ENCODE assay signal across 8 mouse cellular contexts in genomic region chr5:117358248-117358630, GRCm38 (mm10). TPM values are rescaled to one million over a fixed set of nuclear protein-coding genes. Genes with fewer than 3 reads are reported as not detected.
DNase-seq lines count a peak whose midpoint lies in the region; ATAC-seq lines count a peak whose summit lies in the region.

No protein-coding gene starts in this region.

- H3K9me3 ChIP-seq in kidney, embryonic 15.5 days (replicated peaks), result no peaks in the 10 kb centered on the region
- no peaks in the 10 kb centered on the region for H3K9me3 ChIP-seq in hindbrain, embryonic 12.5 days (replicated peaks)
- H3K9me3 ChIP-seq in midbrain, embryonic 15.5 days, result no peaks in the 10 kb centered on the region

- WGBS in kidney, embryonic 15.5 days, result 9% methylated on average over 6 of the region's 6 CpGs
- WGBS in hindbrain, embryonic 12.5 days, result 8% methylated on average over 6 of the region's 6 CpGs
- whole genome bisulfite sequencing in midbrain, embryonic 15.5 days, result 3% methylated on average over 6 of the region's 6 CpGs

- H3K27me3 ChIP-seq in kidney, embryonic 15.5 days, result no peaks in the 10 kb centered on the region
- no peaks in the 10 kb centered on the region for H3K27me3 ChIP-seq in hindbrain, embryonic 12.5 days
- no peaks in the 10 kb centered on the region for H3K27me3 ChIP-seq in midbrain, embryonic 15.5 days (replicated peaks)

- H3K36me3 ChIP-seq in kidney, embryonic 15.5 days, result 0 out of 2 replicates have a peak, but pooled peaks cover under 1% of the 10 kb centered on the region
- H3K36me3 ChIP-seq in hindbrain, embryonic 12.5 days, result peaks cover 3% of the 10 kb centered on the region; the same call in 1 of the 2 replicates
- no peaks in the 10 kb centered on the region for H3K36me3 ChIP-seq in midbrain, embryonic 15.5 days (replicated peaks)

- peak overlapping the region; percentile 90 for H3K4me2 ChIP-seq in kidney, embryonic 15.5 days
- H3K4me2 ChIP-seq in hindbrain, embryonic 12.5 days (replicated peaks), result peak overlapping the region; percentile 89
- peak overlapping the region; percentile 95 for H3K4me2 ChIP-seq in midbrain, embryonic 15.5 days

- peak overlapping the region; percentile 93 for H3K4me3 ChIP-seq in kidney, embryonic 15.5 days (replicated peaks)
- H3K4me3 ChIP-seq in hindbrain, embryonic 12.5 days, result peak overlapping the region; percentile 91
- H3K4me3 ChIP-seq in midbrain, embryonic 15.5 days, result peak overlapping the region; percentile 79

- no peak for DNase-seq in kidney, adult 8-10 months
- peak; percentile 33 for DNase-seq in NIH3T3 (ENCODE audit: low read depth)
- no peak for DNase-seq in cerebellum, adult 18-20 months
- no peak for DNase-seq in layer of hippocampus, postnatal 36 days
- DNase-seq in thymus, postnatal 4 days, result no peak

- H3K9ac ChIP-seq in kidney, embryonic 15.5 days, result peak overlapping the region; percentile 95
- peak overlapping the region; percentile 96 for H3K9ac ChIP-seq in hindbrain, embryonic 12.5 days
- H3K9ac ChIP-seq in midbrain, embryonic 15.5 days, result peak overlapping the region; percentile 95

- H3K4me1 ChIP-seq in kidney, embryonic 15.5 days, result peaks cover 74% of the 10 kb centered on the region
- H3K4me1 ChIP-seq in hindbrain, embryonic 12.5 days, result peaks cover 46% of the 10 kb centered on the region
- peaks cover 44% of the 10 kb centered on the region for H3K4me1 ChIP-seq in midbrain, embryonic 15.5 days

- no peak for ATAC-seq in kidney, embryonic 15.5 days (replicated peaks; ENCODE audit: low FRiP score)
- no peak for ATAC-seq in hindbrain, embryonic 12.5 days (ENCODE audit: low FRiP score)
- no peak for ATAC-seq in midbrain, embryonic 15.5 days (replicated peaks)

- H3K27ac ChIP-seq in kidney, embryonic 15.5 days, result peak overlapping the region; percentile 95
- H3K27ac ChIP-seq in hindbrain, embryonic 12.5 days, result peak overlapping the region; percentile 94; the same call in 1 of the 2 replicates
- peak overlapping the region; percentile 91 for H3K27ac ChIP-seq in midbrain, embryonic 15.5 days

RNA-seq across cellular contexts. Expression of gene Wsb2, which starts 1.1 kb away (rescaled TPM):
- polyA plus RNA-seq in kidney, embryonic 15.5 days (2015; fragmentation: Nextera tagmentation; extraction: Ambion mirVana), result 67.7 and 69.5 TPM in 2 replicates
- 127 and 132 TPM in 2 replicates for polyA plus RNA-seq in hindbrain, embryonic 12.5 days (2016; fragmentation: Nextera tagmentation; extraction: Ambion mirVana)
- polyA plus RNA-seq in midbrain, embryonic 15.5 days (2015; fragmentation: Nextera tagmentation; extraction: Ambion mirVana), result 290 and 311 TPM in 2 replicates
- 100 to 1,000 TPM; 262 to 273 TPM for total RNA-seq in layer of hippocampus, postnatal 36 days (2021)

RNA-seq across cellular contexts. Expression of gene Rfc5, which starts 30.6 kb away (rescaled TPM):
- 110 and 128 TPM in 2 replicates for polyA plus RNA-seq in kidney, embryonic 15.5 days (2015; fragmentation: Nextera tagmentation; extraction: Ambion mirVana)
- polyA plus RNA-seq in hindbrain, embryonic 12.5 days (2016; fragmentation: Nextera tagmentation; extraction: Ambion mirVana), result 55.3 and 62.2 TPM in 2 replicates
- 31.5 and 33.1 TPM in 2 replicates for polyA plus RNA-seq in midbrain, embryonic 15.5 days (2015; fragmentation: Nextera tagmentation; extraction: Ambion mirVana)
- 10 to 100 TPM; 18.8 to 19.7 TPM for total RNA-seq in layer of hippocampus, postnatal 36 days (2021)

RNA-seq across cellular contexts. Expression of gene Vsig10, which starts 39.4 kb away (rescaled TPM):
- 14.2 and 15.9 TPM in 2 replicates for polyA plus RNA-seq in kidney, embryonic 15.5 days (2015; fragmentation: Nextera tagmentation; extraction: Ambion mirVana)
- 3.7 and 4.1 TPM in 2 replicates for polyA plus RNA-seq in hindbrain, embryonic 12.5 days (2016; fragmentation: Nextera tagmentation; extraction: Ambion mirVana)
- 1.0 and 2.1 TPM in 2 replicates for polyA plus RNA-seq in midbrain, embryonic 15.5 days (2015; fragmentation: Nextera tagmentation; extraction: Ambion mirVana)
- total RNA-seq in layer of hippocampus, postnatal 36 days (2021), result 1 to 10 TPM; 1.9 to 2.6 TPM

RNA-seq across cellular contexts. Expression of gene Ksr2, which starts 55.6 kb away (rescaled TPM):
- polyA plus RNA-seq in kidney, embryonic 15.5 days (2015; fragmentation: Nextera tagmentation; extraction: Ambion mirVana), result 0.67 and 0.73 TPM in 2 replicates
- 3.9 and 4.4 TPM in 2 replicates for polyA plus RNA-seq in hindbrain, embryonic 12.5 days (2016; fragmentation: Nextera tagmentation; extraction: Ambion mirVana)
- 10.2 TPM in 2 replicates for polyA plus RNA-seq in midbrain, embryonic 15.5 days (2015; fragmentation: Nextera tagmentation; extraction: Ambion mirVana)
- total RNA-seq in layer of hippocampus, postnatal 36 days (2021), result 10 to 100 TPM; 34.6 to 42.0 TPM
